Mouse (Mus musculus) erythroblast, adult 5-6 weeks (primary cell): ENCODE measurements around the gene Lyzl4. TPM values are rescaled to one million over a fixed set of nuclear protein-coding genes. Genes with fewer than 3 reads are reported as not detected.
A peak's percentile ranks its signal among the peaks of the same experiment; 100 is the strongest.

Experiments used
- ATAC-seq: replicated peaks from 2 replicates; pipeline ENCODE4 v1.8.0; 2016; ENCODE audit warnings: moderate number of reproducible peaks, mild to moderate bottlenecking, moderate TSS enrichment, inconsistent platforms; ENCODE audit not compliant: poor library complexity, low FRiP score, severe bottlenecking
- total RNA-seq, 2 experiments: library from RNA; stranded (forward) in 1 of 2; stranded (reverse) in 1 of 2; fragments of 150-400 nt in 1 of 2; fragments of 200-764, 138-1000 nt in 1 of 2; gene quantifications; 2 replicates each; pipeline versions ENCODE4 v1.2.3 to v1.2.4; 2015 to 2017; ENCODE audit warnings: low replicate concordance in 2 of 2

Lyzl4 gene
- total RNA-seq (2015; ENCODE audit: low replicate concordance) (not detected in 2 replicates), total RNA-seq (2017; ENCODE audit: low replicate concordance) (not detected in 2 replicates)

DNA sequence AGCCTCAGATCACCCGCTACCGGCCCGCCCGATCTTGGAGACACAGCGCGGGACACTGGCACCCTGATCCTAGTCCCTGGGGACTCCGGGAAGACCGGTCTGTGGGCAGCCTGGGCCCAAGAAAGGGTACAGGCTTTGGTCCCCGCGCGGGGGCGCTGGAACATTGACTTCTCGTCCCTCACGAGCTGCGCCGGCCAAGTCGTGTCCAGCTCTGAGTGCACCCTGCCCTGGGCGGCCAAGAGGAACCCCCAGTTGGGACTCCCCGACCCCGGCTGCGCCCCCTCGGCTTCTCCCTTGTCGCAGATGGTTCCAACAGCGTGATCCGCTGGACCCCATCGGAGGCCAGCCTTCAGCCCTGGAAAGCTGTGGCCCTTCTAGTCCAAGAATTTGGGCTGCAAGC is at the start of gene Lyzl4:
TSS of gene Lyzl4 (minus strand) at position 96 of the 400 bp plus-strand sequence.
- ATAC-seq, result no peak

DNA sequence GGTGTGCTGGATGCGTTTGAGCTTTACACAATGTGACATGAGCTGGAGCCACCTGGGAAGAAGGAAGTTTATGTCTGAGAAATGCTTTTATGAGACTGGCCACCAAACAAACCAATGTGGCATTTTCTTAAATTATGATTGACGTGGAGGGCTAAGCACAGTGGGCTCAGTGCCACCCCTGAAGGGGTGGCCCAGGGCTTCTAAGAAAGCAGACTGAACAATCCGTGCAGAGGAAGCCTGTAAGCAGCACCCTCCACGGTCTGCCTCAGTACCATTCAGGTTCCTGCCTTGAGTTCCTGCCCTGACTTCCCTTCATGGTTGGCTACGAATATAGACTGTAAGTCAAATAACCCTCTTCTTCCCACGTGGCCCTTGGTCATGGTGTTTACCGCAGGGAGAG is 48.8 kb upstream of the Lyzl4 start:
- ATAC-seq, result no peak

DNA sequence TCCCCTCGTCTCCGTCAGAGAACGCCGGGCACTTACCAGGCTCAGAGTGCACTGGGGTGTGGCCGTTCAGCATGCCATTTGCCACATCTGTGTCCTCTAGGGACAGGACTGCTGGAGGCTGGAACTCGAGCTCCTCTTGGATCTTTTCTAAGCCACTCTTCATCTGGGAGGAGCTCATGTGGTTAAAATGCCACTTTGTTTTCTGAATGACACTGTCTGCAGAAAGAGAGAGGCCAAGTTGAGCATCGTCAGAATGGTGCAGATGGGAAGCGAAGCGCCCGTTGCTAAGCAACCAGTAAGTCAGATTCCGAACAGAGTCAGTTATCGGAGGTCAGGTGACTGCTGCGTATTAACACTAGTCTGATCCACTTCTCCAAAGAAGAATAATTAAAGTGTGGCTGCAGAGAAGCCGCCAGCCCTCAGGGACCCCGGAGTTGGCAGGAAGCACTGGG is 48.3 kb upstream of the Lyzl4 start:
- no peak for ATAC-seq

DNA sequence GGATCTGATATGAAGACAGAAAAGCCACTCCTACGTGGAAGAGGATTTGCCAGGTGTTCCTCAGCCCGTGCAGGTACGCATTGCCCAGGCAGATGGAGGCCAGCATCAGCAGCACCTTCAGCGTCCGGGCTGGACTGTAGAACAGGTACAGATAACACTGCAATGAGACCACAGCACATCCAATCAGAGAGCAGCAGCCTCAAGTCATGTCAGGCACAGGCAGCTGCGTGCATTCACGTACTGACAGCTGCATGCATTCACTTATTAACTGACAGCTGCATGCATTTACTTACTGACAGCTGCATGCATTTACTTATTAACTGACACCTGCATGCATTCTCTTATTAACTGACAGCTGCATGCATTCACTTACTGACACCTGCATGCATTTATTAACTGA is 42.8 kb upstream of the Lyzl4 start:
- ATAC-seq, result no peak

DNA sequence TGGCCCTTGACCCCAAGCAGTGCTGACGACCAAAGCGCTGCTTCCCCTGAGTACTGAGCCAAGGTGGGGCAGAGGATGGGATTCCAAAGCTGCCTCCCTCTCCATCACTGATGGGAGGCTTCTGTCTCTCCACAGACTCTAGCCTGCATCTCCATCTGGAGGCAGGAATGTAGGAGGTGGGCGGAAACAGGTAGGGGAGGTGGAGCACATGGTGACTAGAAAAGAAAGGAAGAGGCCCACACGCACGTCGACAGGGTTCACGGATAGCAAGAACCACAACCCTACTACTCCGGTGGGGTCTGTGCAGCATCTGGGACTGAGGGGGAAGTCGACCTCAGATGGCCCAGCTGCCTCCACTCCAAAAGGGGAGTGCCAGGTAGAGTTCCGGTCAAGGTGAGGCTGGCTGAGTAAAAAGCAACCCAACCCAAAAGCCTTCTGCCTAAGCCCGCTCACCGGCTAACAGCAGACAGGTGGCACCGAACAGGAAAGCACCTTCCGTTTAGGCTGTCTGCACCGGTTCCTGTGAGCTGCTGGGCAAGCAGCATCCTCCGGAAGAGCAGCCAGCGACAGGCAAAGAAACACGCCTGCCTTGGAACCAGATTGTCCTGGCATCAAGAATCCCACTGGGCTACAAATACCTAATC is 40.3 kb upstream of the Lyzl4 start:
- ATAC-seq, result no peak

DNA sequence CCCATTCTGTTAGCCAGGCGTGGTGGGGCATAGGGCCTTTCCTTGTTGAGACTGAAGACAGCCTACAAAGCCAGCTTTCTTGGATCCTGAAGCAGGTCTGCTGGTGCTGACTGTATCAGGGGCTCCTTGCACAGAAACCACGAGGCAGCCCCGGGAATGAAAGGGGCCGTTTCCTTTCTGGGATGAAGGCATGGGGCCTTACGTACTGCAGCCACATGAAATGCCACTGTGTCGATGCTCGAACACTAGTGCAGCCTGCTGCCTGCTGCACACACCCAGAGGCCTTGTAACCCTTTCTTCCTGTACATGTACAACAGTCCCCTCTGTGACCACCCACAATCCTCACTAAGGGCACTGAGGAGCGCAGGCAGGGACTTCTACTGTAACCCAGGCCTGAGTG is 39.3 kb upstream of the Lyzl4 start:
- ATAC-seq, result no peak

DNA sequence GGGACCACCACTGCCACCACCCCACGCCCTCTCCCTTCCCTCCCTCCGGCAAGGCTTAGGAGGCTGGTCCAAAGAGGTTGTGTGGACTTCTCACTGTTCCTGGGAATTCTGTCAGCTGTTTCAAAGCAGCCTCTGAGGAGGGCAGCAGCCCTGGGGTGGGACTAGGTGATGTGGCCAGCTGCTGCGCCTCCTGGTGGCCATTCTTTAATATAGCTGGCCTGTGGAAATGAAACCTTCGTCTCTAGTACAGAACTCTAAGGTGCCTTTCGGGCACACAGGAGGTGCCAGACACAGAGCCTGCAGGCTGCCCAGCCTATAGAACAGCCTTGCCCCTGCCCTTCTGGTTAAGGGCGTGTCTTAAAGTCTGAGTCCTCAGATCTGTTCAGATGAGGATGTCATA is 37.7 kb upstream of the Lyzl4 start:
- peak; percentile 74 for ATAC-seq

DNA sequence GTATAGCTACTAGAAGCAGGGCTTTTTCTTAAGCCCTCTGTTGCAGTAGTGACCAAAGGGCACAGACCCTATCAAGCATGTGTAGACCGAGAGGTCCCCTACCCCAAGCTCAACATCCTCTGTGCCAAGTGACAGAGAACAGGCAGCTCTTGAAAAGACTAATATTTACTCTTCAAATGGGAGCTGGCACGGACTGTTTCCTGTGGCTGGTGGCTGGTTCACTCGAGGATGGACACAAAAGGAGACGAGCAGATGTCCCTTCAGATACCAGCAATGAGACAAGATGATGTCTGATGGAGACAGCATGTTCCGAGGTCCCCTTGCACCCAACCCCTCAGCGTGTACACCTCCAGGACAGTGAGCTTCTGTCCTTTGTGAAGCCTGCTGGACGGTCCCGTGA is 35.6 kb upstream of the Lyzl4 start:
- ATAC-seq, result no peak

DNA sequence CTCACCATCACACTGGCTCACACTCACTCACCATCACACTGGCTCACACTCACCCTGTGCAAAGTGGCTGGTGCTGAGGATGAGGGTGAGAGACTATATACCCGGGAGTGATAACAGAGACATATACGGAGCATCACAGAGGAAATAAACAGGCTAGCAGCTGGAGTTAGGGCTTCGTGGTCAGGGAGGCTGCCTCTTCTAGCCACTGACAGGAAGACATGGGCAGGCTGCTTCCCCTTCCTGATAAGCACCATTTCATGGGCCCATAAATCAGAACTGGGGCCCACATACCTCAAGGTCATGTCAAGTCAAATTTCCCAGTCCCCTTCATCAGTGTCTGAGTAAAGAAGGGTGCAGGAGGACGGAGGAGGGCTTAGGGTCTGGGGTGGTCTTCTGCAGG is 35.2 kb upstream of the Lyzl4 start:
- ATAC-seq, result no peak

DNA sequence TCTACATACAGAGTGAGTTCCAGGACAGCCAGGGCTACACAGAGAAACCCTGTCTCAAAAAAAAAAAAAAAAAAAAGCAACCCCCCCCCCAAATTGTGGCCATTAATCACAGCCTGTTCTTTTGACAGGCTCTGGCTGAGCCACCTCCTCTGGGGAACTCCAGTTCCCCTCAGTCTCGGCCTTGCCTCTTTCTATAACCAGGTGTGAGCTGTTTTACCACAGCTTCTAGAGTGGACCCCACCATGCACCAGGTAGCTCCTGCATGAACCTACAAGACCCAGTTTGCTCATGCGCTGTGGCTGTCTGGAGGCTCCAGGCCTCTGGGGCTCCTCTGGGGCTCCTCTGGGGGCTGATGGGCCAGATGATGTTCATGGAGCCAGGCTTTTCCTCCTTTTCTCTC is 33.7 kb upstream of the Lyzl4 start:
- ATAC-seq, result no peak

DNA sequence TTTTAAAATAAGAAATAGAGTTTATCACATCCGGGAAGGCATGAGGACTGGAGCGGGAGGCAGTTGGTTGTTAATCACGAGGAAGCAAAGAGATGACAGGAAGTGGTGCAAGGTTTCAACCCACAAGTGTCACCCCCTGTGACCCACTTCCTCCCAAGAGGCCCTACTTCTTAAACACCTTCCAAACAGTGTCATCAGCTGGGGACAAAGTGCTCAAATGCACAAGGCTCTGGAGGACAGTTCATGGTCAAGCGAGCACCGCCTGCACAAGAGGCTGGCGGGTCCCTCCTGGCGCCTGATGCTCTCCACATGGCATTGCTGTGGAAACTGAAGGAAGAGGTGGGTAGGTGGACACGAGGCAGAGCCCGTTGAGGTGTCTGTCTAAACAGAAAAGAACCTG is 33.1 kb upstream of the Lyzl4 start:
- ATAC-seq, result no peak

DNA sequence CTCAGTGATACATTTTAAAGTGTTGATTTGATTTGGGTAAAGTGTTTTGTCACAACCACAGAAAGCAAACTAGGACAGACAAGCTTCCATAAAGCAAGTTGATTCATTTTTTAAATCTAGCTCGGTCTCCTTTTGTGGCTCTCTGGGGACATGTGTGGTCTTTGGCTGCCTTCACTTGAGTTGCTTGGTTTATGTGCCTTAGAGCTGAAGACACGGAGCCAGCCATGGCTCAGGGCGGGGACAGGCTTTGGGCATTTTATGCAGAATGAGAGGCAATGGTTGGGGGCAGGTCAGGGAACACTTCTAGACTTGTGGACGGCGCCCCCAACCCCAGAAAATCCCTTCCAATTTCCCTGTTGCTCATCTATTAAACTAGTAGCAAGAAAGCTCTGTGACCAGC is 31.8 kb upstream of the Lyzl4 start:
- ATAC-seq, result no peak

DNA sequence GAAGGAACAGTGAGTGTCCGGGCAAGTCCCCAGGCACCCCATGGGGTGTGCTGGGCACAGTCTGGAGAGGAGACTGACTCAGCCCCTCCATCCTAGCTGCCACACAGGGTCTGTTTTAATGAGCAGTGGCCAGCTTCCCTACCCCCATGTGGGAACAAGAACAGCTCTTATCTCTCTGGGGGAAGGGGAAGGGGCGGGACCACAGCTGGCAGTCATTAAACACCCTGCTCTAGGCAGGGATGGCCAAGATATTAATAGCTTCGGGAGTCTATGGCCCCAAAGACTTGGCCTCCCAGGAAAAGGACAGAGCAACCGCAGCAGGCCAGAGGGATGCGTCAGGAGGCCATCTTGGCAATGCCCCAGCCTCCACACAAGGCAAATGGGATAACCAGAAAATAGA is 30.4 kb upstream of the Lyzl4 start:
- no peak for ATAC-seq

DNA sequence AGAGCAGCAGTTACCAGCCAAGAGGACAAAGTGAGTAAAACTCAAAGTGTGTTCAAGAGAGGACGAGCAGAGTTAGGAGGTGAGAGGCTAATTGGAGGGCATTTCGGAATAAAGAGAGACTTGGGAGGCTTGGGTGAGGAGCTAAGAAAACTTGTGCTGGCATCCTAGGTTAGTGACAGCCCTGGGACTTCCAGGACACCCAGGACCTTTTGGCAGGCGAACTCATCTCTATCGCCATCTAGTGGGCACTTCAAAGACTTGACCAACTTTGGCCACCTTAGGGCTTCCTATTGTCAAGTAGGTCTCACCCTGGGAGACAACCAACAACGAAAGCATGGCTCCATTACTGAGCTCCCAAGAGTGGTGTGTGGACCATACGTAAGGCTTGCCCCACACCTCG is 29.4 kb upstream of the Lyzl4 start:
- peak; percentile 58 for ATAC-seq

DNA sequence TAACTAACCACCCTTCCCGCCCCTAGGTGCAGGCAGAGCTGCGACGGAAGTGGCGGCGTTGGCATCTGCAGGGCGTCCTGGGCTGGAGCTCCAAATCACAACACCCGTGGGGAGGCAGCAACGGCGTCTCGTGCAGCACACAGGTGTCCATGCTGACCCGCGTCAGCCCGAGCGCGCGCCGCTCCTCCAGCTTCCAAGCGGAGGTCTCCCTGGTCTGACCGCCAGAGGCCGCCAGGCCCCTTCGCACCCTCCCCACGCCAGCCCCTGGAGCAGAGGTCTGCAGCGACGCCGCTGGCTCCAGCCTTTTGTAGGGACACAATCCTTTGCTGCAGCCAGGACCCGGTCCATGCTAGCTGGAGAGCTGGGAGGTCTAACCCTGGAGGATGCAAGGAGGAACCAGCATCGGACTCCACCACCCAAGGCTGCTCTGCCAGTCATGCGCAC is 27.5 kb upstream of the Lyzl4 start:
- ATAC-seq, result no peak

DNA sequence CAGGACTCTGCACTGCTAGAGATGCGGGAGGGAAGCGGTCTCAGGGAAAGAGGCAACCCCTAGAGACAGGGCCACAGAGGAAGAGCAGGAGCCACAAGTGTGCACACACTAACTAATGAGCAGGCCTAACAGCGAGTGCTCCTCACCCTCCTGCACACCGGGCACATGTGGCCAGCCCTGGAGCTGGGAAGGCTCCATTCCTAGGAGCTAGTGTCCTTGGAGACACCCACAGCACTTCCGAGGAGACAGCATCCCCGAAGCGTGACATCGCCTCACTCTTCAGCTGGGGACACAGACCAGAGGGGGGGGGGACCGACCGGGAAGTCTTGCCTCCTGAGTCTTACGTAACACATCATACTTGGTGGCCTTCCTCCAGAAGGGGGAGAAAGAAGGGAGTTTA is 25.9 kb upstream of the Lyzl4 start:
- no peak for ATAC-seq

DNA sequence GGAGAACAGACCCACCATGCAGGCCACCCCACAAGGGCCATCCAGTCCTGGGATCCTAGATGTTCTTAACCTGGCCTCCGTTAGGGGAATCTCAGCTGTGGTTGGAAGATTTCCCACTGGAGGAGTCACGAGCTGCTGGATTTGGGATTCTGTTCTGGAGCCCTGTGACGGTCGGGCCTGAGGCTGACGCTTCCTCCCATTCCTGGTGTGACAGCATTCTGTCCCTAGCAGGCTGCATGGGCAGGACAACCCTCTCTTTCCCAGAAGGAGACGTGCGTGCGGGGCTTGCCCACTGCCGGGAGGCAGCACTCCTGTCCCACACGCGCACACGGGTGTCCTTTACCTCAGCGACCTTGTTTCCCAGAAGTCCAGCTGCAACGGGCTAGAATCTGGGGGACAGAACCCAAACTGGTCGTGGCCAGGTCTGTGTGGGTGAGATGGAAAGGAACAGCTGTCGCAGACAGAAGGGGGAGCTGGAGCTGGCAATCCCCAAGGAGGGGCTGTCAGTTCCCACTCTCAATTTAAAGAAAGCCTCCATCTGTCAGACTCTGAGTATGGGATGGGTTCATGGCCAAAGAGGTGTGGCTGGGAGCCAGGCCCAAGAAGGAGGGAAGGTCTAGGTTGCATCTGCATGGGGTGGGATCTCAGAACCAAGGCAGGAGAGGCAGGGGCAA is 25.2 kb upstream of the Lyzl4 start:
- ATAC-seq, result no peak

DNA sequence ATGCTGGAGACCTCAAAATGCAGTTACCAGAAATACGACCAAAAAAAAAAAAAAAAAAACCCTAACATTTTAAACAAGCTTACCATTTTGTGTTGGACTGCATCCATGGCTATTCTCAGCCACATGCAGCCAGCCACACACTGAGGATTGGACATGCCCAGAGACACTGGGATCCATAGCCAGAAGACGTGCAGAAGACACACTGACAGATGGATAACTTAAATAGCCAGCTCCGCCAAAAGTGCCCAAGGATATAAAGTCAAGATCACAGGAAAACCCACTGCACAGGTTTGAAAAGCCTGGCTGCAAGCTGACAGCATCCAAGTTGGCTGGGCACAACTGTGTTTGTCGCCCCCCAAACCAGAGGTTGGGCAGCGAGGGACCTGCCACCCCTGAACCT is 22.2 kb upstream of the Lyzl4 start:
- no peak for ATAC-seq

DNA sequence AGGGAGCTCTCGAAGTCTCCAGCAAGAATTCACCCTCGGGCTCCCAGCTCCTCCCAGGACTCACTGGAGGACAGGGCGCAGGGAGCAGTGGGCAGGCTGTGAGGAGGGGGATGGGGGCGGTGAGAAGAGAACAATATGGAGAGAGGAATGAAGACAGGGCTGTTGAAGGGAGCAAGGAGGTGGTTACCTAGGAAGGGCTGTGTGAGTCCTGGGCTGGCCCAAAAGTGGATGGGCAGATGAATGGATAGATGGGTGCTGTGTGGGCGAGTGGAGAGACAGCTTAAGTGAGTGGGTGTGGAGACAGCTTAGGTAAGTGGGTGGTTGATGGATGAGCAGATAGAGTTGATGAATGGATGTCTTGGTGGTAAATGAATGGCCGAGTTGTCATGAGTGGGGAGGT is 21.6 kb upstream of the Lyzl4 start:
- no peak for ATAC-seq

DNA sequence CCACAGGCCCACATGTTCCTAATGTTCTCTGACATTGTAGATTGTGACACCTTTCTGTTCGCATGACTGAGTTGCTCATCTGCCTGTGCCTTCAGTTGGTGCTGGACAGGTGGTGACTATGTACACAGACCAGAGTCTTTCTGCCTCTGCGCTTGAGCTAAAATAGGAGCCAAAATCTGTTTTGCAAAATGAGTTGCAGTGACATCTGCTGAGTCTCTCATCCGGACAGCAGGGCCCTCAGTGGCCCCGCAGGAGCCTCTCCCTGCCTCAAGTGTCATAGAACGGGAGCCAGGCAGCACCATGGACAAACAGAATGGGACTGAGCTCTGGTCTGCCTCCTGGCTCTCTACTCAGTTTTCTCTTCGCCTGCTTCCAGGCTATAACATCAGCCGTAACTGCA is 17.9 kb upstream of the Lyzl4 start:
- no peak for ATAC-seq

DNA sequence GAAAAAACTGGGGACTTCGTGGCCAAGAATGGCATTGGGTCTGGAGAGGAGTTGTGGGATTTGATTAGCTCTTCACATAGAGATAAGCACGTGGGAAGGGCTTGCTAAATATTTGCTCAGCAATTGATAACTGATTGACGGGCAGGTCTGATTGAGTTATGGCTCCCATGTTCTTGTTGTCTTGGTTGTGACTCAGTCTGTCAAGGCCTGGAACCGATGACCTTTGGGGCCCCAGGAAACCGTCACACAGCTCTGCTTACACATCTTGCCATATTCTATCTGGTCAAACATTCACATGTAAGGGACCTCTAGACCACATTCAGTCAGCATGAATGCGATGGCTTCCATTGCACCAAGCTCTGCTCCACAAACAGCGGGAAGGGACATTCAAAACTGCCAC is 16.4 kb upstream of the Lyzl4 start:
- no peak for ATAC-seq

DNA sequence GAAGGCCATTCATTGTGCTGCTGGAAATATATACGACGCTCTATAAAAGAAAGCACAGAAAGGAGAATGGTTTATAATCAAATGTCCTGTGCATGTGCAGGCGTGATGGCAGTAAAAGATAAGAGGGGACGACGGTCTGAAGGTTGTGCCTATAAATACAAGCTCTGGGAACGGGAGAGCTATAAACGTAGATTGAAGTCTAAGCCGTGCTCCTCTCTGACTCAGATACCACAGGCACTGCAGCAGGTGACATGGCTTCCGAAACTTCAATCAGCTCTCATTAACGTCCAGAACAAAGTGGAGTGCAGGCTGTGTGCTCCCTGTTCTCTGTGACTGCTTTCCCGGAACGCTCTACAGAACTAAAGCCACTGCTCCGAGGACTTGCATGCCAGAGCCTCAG is 15.2 kb upstream of the Lyzl4 start:
- no peak for ATAC-seq
